Mouse (Mus musculus) heart, postnatal 0 days (tissue): ENCODE results near the gene Ube2k. TPM values are rescaled to one million over a fixed set of nuclear protein-coding genes. Genes with fewer than 3 reads are reported as not detected.

Experiments
- ATAC-seq: fragments of 200-750 bp; cut with Nextera tagmentation; 2 replicates; pipeline ENCODE4 v1.8.0; 2017; ENCODE audit warnings: low read depth, moderate number of reproducible peaks, moderate library complexity; ENCODE audit not compliant: insufficient read depth
- DNase-seq: peaks from one replicate; pipeline ENCODE4 v3.0.0-alpha.2; 2016; ENCODE audit warnings: low spot score
- H3K27ac ChIP-seq: fragments of 300-500 bp; sonication (generic); 2 replicates; pipeline ENCODE4 v1.5.1; 2014; ENCODE audit warnings: low read depth, mild to moderate bottlenecking
- H3K27me3 ChIP-seq: fragments of 300-500 bp; sonication (generic); 2 replicates; pipeline ENCODE4 v1.6.1; 2014; ENCODE audit warnings: low read length, mixed read lengths; ENCODE audit not compliant: control insufficient read depth, insufficient read depth
- H3K36me3 ChIP-seq: fragments of 300-500 bp; sonication (generic); replicated peaks from 2 replicates; pipeline ENCODE4 v1.6.1; 2014; ENCODE audit warnings: low read length, mixed read lengths; ENCODE audit not compliant: control insufficient read depth, insufficient read depth
- H3K4me1 ChIP-seq: fragments of 300-500 bp; sonication (generic); 2 replicates; pipeline ENCODE4 v1.6.1; 2014; ENCODE audit warnings: antibody characterized with exemption; ENCODE audit not compliant: control insufficient read depth, insufficient read depth
- H3K4me2 ChIP-seq: fragments of 300-500 bp; sonication (generic); 2 replicates; pipeline ENCODE4 v1.6.1; 2014; ENCODE audit warnings: low read depth, mild to moderate bottlenecking, low read length, moderate library complexity
- H3K4me3 ChIP-seq: fragments of 300-500 bp; sonication (generic); 2 replicates; pipeline ENCODE4 v1.5.1; 2014; ENCODE audit warnings: low read depth, low read length
- H3K9ac ChIP-seq: fragments of 300-500 bp; sonication (generic); replicated peaks from 2 replicates; pipeline ENCODE4 v1.6.1; 2014; ENCODE audit warnings: low read depth, low read length, mixed read lengths
- H3K9me3 ChIP-seq: fragments of 300-500 bp; sonication (generic); replicated peaks from 2 replicates; pipeline ENCODE4 v1.6.1; 2016; ENCODE audit warnings: low read length; ENCODE audit not compliant: control insufficient read depth
- CTCF ChIP-seq: IDR thresholded peaks from 2 replicates; pipeline ENCODE4 v1.5.1; 2016; ENCODE audit warnings: antibody characterized with exemption, control low read depth, low read depth
- EP300 ChIP-seq: IDR thresholded peaks from 2 replicates; pipeline ENCODE4 v1.6.1; 2016; ENCODE audit warnings: antibody characterized with exemption, low read depth
- WGBS: fragments of 180-500 bp; shearing (Covaris S2); extraction: QIAGEN DNeasy Blood & Tissue Kit; methylation state at CpG from one replicate; pipeline ENCODE4 v1.1.7; 2014; 5-methylcytosine and 5-hydroxymethylcytosine counted together
- polyA plus RNA-seq: library from polyadenylated mRNA; unstranded; fragments of >200 nt; fragmentation: Nextera tagmentation; extraction: Ambion mirVana; gene quantifications from 2 replicates; pipeline ENCODE4 v1.2.1, GENCODE M21; 2015
- total RNA-seq: library from RNA; depleted of rRNA; stranded (reverse); fragments of >200 nt; gene quantifications from 2 replicates; pipeline ENCODE4 v1.2.3, GENCODE M21; 2014; ENCODE audit warnings: low replicate concordance

Ube2k gene
- total and polyA plus RNA-seq, 2 experiments from 2014 or later, result 19.5 to 132 TPM

DNA sequence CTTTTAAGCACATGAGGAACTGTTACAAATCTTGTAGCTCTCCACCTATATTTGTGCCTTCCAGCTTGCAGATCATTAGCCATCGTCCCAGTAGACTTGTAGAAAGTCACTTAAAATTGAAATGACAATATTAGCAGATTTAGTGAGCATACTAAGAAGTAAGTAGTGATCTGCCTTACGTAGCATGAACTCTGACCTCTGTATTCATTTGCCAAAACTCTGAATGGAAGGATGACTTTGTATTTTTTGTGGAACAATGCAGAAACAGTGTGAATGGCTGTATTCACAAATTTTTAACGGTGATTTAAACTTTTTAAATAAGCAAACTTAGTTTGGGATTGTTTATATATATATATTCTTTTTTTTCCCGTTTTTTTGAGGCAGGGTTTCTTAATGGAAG is 1.8 kb downstream of the Ube2k start:
- 39% methylated on average over 4 of the region's 4 CpGs for WGBS
- TF ChIP-seq EP300 (no peak), CTCF (no peak)
- no peak overlapping the region for H3K9ac ChIP-seq

DNA sequence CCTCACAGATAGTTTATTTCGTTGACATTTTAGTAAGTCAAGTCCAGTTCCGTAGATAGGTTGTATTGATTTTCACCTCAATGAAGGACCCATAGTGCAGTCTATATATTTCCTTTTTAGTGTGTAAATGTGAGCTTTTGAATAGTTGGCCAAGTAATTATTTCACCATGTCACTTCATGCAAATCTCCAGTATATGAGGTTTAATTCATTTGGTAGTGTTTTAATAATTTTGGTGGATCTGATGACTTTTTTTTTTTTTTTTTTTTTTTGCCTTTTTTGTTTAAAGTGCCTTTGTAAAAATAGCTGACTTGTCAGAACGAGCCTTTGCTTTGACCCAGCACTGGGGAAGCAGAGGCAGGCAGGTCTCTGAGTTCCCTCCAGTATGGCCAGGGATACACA is 2.8 kb downstream of the Ube2k start:
- H3K9ac ChIP-seq, result no peak overlapping the region
- no peak for DNase-seq
- H3K4me3 ChIP-seq, result no peak overlapping the region
- no peak for TF ChIP-seq EP300
- no peak for TF ChIP-seq CTCF
- H3K9me3 ChIP-seq, result no peaks in the 10 kb centered on the region
- no peaks in the 10 kb centered on the region for H3K27me3 ChIP-seq
- H3K27ac ChIP-seq, result no peak overlapping the region
- peaks cover 15% of the 10 kb centered on the region for H3K4me1 ChIP-seq
- no peak overlapping the region for H3K4me2 ChIP-seq
- no peaks in the 10 kb centered on the region for H3K36me3 ChIP-seq
- no peak for ATAC-seq
- 87% methylated on average over 3 of the region's 3 CpGs for WGBS

More for the DNA sequence above, 1.8 kb downstream of the Ube2k start:
- ATAC-seq (no peak), DNase-seq (no peak)
- Histone ChIP-seq H3K36me3 (no peaks in the 10 kb centered on the region), H3K4me3 (peak overlapping the region; percentile 26; the same call in 1 of the 2 replicates), H3K4me2 (peak overlapping the region; percentile 52), H3K4me1 (peaks cover 15% of the 10 kb centered on the region), H3K27me3 (no peaks in the 10 kb centered on the region), H3K9me3 (no peaks in the 10 kb centered on the region), H3K27ac (no peak overlapping the region)

GRCm38 (mm10) chr5:65541889-65542288 is 4.9 kb downstream of the Ube2k start:
- no peak overlapping the region for H3K9ac ChIP-seq
- no peak for ATAC-seq
- no peak for DNase-seq
- TF ChIP-seq CTCF (no peak), EP300 (no peak)
- H3K4me2 ChIP-seq, result no peak overlapping the region
- peaks cover 15% of the 10 kb centered on the region for H3K4me1 ChIP-seq
- 75% methylated on average over 3 of the region's 3 CpGs for WGBS
- H3K27ac ChIP-seq, result no peak overlapping the region
- no peaks in the 10 kb centered on the region for H3K36me3 ChIP-seq
- H3K27me3 ChIP-seq, result no peaks in the 10 kb centered on the region
- no peak overlapping the region for H3K4me3 ChIP-seq
- H3K9me3 ChIP-seq, result no peaks in the 10 kb centered on the region

GRCm38 (mm10) chr5:65543491-65543890 is 6.5 kb downstream of the Ube2k start:
- H3K27ac ChIP-seq, result no peak overlapping the region
- ATAC-seq (no peak), DNase-seq (no peak)
- no peaks in the 10 kb centered on the region for H3K27me3 ChIP-seq
- H3K4me2 ChIP-seq, result no peak overlapping the region
- H3K4me3 ChIP-seq, result no peak overlapping the region
- peaks cover 15% of the 10 kb centered on the region for H3K4me1 ChIP-seq
- WGBS, result 90% methylated on average over 1 of the region's 1 CpGs
- TF ChIP-seq CTCF, result no peak
- no peak for TF ChIP-seq EP300
- H3K9me3 ChIP-seq, result no peaks in the 10 kb centered on the region
- H3K36me3 ChIP-seq, result no peaks in the 10 kb centered on the region
- no peak overlapping the region for H3K9ac ChIP-seq

GRCm38 (mm10) chr5:65544616-65545015 is 7.6 kb downstream of the Ube2k start:
- H3K9ac ChIP-seq, result no peak overlapping the region
- TF ChIP-seq CTCF, result no peak
- 91% methylated on average over 2 of the region's 2 CpGs for WGBS

GRCm38 (mm10) chr5:65549677-65550076 is 12.6 kb downstream of the Ube2k start:
- ATAC-seq (no peak), DNase-seq (no peak)
- 77% methylated on average over 1 of the region's 1 CpGs for WGBS
- H3K4me3 ChIP-seq, result no peak overlapping the region
- H3K9me3 ChIP-seq, result no peaks in the 10 kb centered on the region
- H3K4me2 ChIP-seq, result no peak overlapping the region
- H3K27me3 ChIP-seq, result no peaks in the 10 kb centered on the region
- no peak overlapping the region for H3K27ac ChIP-seq
- peaks cover 15% of the 10 kb centered on the region; the same call in 1 of the 2 replicates for H3K4me1 ChIP-seq
- TF ChIP-seq CTCF, result no peak
- no peak for TF ChIP-seq EP300
- H3K9ac ChIP-seq, result no peak overlapping the region
- 0 out of 2 replicates have a peak, but pooled peaks cover 5% of the 10 kb centered on the region for H3K36me3 ChIP-seq

More at GRCm38 (mm10) chr5:65544616-65545015, 7.6 kb downstream of the Ube2k start:
- no peaks in the 10 kb centered on the region for H3K9me3 ChIP-seq
- H3K4me2 ChIP-seq, result no peak overlapping the region
- no peaks in the 10 kb centered on the region for H3K36me3 ChIP-seq
- H3K27me3 ChIP-seq, result no peaks in the 10 kb centered on the region
- 0 out of 2 replicates have a peak, but pooled peaks cover 5% of the 10 kb centered on the region for H3K4me1 ChIP-seq
- ATAC-seq, result no peak
- H3K27ac ChIP-seq, result no peak overlapping the region
- no peak for DNase-seq
- no peak overlapping the region for H3K4me3 ChIP-seq
